34 mouse cellular contexts compared by ENCODE assay signal in the genomic region with DNA sequence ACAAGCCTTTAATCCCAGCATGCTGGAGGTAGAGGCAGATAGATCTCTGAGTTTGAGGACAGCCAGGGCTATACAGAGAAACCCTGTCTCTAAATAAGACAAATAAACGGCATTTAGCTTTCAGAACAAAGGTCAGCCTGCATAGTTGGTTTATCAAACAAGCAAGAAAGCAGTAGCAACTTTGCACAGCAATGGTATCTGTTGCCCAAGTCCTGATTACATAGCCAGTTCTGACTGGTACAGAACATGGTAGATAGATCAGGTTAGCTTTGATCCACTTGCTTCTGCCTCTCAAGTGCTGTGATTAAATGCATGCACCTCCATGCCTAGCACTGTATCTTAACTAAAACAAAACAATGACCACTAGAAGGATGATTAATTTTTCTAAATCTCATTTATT. TPM values are rescaled to one million over a fixed set of nuclear protein-coding genes. Genes with fewer than 3 reads are reported as not detected.
DNase-seq lines count a peak whose midpoint lies in the region; ATAC-seq and TF ChIP-seq lines count a peak whose summit lies in the region.
"Had no signal": no experiment of that assay in that cellular context is flagged by ENCODE, and none has a peak within 500 bp of the region (broad histone marks: within the 10 kb centered on the region; RNA-seq: fewer than 3 reads in every experiment).

No protein-coding gene starts in this region.

- H3K36me3 ChIP-seq in intestine, embryonic 15.5 days = peaks cover 11% of the 10 kb centered on the region
- no peaks in the 10 kb centered on the region; the same call in 1 of the 2 replicates for H3K36me3 ChIP-seq in intestine, embryonic 16.5 days (ENCODE audit: control insufficient read depth, insufficient read depth, low read length)
- peaks cover 13% of the 10 kb centered on the region for H3K36me3 ChIP-seq in liver, embryonic 13.5 days
- H3K36me3 ChIP-seq in liver, embryonic 15.5 days (replicated peaks) = peaks cover 18% of the 10 kb centered on the region
- H3K36me3 ChIP-seq in stomach, postnatal 0 days (ENCODE audit: control insufficient read depth, insufficient read depth, low read length) = peaks cover 6% of the 10 kb centered on the region; the same call in 1 of the 2 replicates

- intact Hi-C loops in left cerebral cortex, postnatal 36 days (cut with DNase I) = no loop called here

- no peak for TF ChIP-seq EP300 in stomach, postnatal 0 days (optimal IDR thresholded peaks at IDR 0.05)

- H3K9me3 ChIP-seq in intestine, embryonic 15.5 days = no peaks in the 10 kb centered on the region
- no peaks in the 10 kb centered on the region for H3K9me3 ChIP-seq in intestine, embryonic 16.5 days (ENCODE audit: control insufficient read depth, low read length)
- no peaks in the 10 kb centered on the region for H3K9me3 ChIP-seq in liver, embryonic 13.5 days (replicated peaks)
- H3K9me3 ChIP-seq in liver, embryonic 15.5 days (replicated peaks) = no peaks in the 10 kb centered on the region
- H3K9me3 ChIP-seq in stomach, postnatal 0 days (ENCODE audit: control insufficient read depth, low read length) = no peaks in the 10 kb centered on the region
- H3K9me3 ChIP-seq: embryonic facial prominence, embryonic 10.5 days; embryonic facial prominence, embryonic 13.5 days; forebrain, embryonic 12.5 days; forebrain, embryonic 15.5 days; G1E; hindbrain, embryonic 10.5 days; hindbrain, embryonic 13.5 days had no signal

- no peak overlapping the region for H3K9ac ChIP-seq in intestine, embryonic 15.5 days
- no peak overlapping the region for H3K9ac ChIP-seq in intestine, embryonic 16.5 days (ENCODE audit: low read depth, low read length)
- no peak overlapping the region for H3K9ac ChIP-seq in liver, embryonic 13.5 days
- no peak overlapping the region for H3K9ac ChIP-seq in liver, embryonic 15.5 days
- no peak overlapping the region for H3K9ac ChIP-seq in stomach, postnatal 0 days (ENCODE audit: low read length)
- H3K9ac ChIP-seq: embryonic facial prominence, embryonic 13.5 days; forebrain, embryonic 12.5 days; forebrain, embryonic 15.5 days; hindbrain, embryonic 13.5 days had no signal

- DNase-seq in liver, embryonic 13.5 days = no peak
- DNase-seq in stomach, postnatal 0 days (ENCODE audit: low spot score) = no peak
- DNase-seq in left cerebral cortex, postnatal 36 days (ENCODE audit: low spot score in 2 of 2) = no peak
- DNase-seq in layer of hippocampus, adult 11-12 months (ENCODE audit: low spot score) = no peak
- DNase-seq: adrenal gland, postnatal 10 days; adrenal gland, postnatal 36 days; B cell, adult 2 months; cerebellum, adult 18-20 months; cerebellum, adult 9-11 months; cerebellum, postnatal 25 days; gastrocnemius, postnatal 25 days; heart, postnatal 36 days had no signal

- 88% methylated on average over 1 of the region's 1 CpGs for WGBS in intestine, embryonic 15.5 days
- 65% methylated on average over 1 of the region's 1 CpGs for WGBS in intestine, embryonic 16.5 days
- 59% methylated on average over 1 of the region's 1 CpGs for WGBS in liver, embryonic 13.5 days (ENCODE audit: insufficient replicate concordance)
- 60% methylated on average over 1 of the region's 1 CpGs for WGBS in liver, embryonic 15.5 days (ENCODE audit: insufficient replicate concordance)
- 85% methylated on average over 1 of the region's 1 CpGs for WGBS in stomach, postnatal 0 days

- no peak for TF ChIP-seq CTCF in stomach, postnatal 0 days (IDR thresholded peaks at IDR 0.05; ENCODE audit: low read depth)

- H3K4me3 ChIP-seq in intestine, embryonic 15.5 days (replicated peaks) = no peak overlapping the region
- no peak overlapping the region for H3K4me3 ChIP-seq in intestine, embryonic 16.5 days (ENCODE audit: low read length)
- no peak overlapping the region for H3K4me3 ChIP-seq in liver, embryonic 13.5 days (replicated peaks)
- no peak overlapping the region for H3K4me3 ChIP-seq in liver, embryonic 15.5 days (replicated peaks)
- H3K4me3 ChIP-seq in stomach, postnatal 0 days (ENCODE audit: low read depth, low read length) = no peak overlapping the region
- H3K4me3 ChIP-seq: embryonic facial prominence, embryonic 10.5 days; embryonic facial prominence, embryonic 13.5 days; erythroblast, embryonic 14.5 days; forebrain, embryonic 12.5 days; forebrain, embryonic 15.5 days; hindbrain, embryonic 10.5 days; hindbrain, embryonic 13.5 days had no signal

- H3K27me3 ChIP-seq in intestine, embryonic 15.5 days (replicated peaks) = no peaks in the 10 kb centered on the region
- no peaks in the 10 kb centered on the region for H3K27me3 ChIP-seq in intestine, embryonic 16.5 days (replicated peaks; ENCODE audit: control insufficient read depth, insufficient read depth, low read length)
- H3K27me3 ChIP-seq in liver, embryonic 13.5 days = no peaks in the 10 kb centered on the region
- H3K27me3 ChIP-seq in liver, embryonic 15.5 days = no peaks in the 10 kb centered on the region
- H3K27me3 ChIP-seq in stomach, postnatal 0 days (ENCODE audit: control insufficient read depth, insufficient read depth, low read length) = no peaks in the 10 kb centered on the region
- H3K27me3 ChIP-seq: CH12.LX; embryonic facial prominence, embryonic 13.5 days; forebrain, embryonic 12.5 days; forebrain, embryonic 15.5 days; hindbrain, embryonic 13.5 days; Patski had no signal

- no peaks in the 10 kb centered on the region for H3K4me1 ChIP-seq in intestine, embryonic 15.5 days (replicated peaks)
- no peaks in the 10 kb centered on the region for H3K4me1 ChIP-seq in intestine, embryonic 16.5 days (ENCODE audit: control insufficient read depth, insufficient read depth, low read length)
- H3K4me1 ChIP-seq in liver, embryonic 13.5 days (replicated peaks) = no peaks in the 10 kb centered on the region
- H3K4me1 ChIP-seq in liver, embryonic 15.5 days (replicated peaks) = no peaks in the 10 kb centered on the region
- H3K4me1 ChIP-seq in stomach, postnatal 0 days (replicated peaks; ENCODE audit: control insufficient read depth, insufficient read depth) = no peaks in the 10 kb centered on the region
- H3K4me1 ChIP-seq: embryonic facial prominence, embryonic 10.5 days; embryonic facial prominence, embryonic 13.5 days; forebrain, embryonic 12.5 days; forebrain, embryonic 15.5 days; hindbrain, embryonic 10.5 days; hindbrain, embryonic 13.5 days had no signal

- 0 out of 2 replicates have a peak, but pooled peaks have one; percentile 39 for ATAC-seq in intestine, embryonic 15.5 days
- ATAC-seq in intestine, embryonic 16.5 days = no peak; the same call in 1 of the 2 replicates
- ATAC-seq in liver, embryonic 13.5 days (ENCODE audit: low read depth) = peak; percentile 50; the same call in 1 of the 2 replicates
- peak; percentile 47; the same call in 1 of the 2 replicates for ATAC-seq in liver, embryonic 15.5 days (ENCODE audit: insufficient read depth)
- peak; percentile 61; the same call in 1 of the 2 replicates for ATAC-seq in stomach, postnatal 0 days (ENCODE audit: low FRiP score, low TSS enrichment)
- ATAC-seq: forebrain, embryonic 15.5 days; hindbrain, embryonic 16.5 days; Patski had no signal

- H3K27ac ChIP-seq in intestine, embryonic 15.5 days = no peak overlapping the region
- H3K27ac ChIP-seq in intestine, embryonic 16.5 days (ENCODE audit: low read length) = no peak overlapping the region
- no peak overlapping the region for H3K27ac ChIP-seq in liver, embryonic 13.5 days
- H3K27ac ChIP-seq in liver, embryonic 15.5 days (replicated peaks) = no peak overlapping the region
- no peak overlapping the region for H3K27ac ChIP-seq in stomach, postnatal 0 days (replicated peaks)
- H3K27ac ChIP-seq: embryonic facial prominence, embryonic 10.5 days; embryonic facial prominence, embryonic 13.5 days; forebrain, embryonic 12.5 days; forebrain, embryonic 15.5 days; hindbrain, embryonic 10.5 days; hindbrain, embryonic 13.5 days had no signal

- no peak overlapping the region for H3K4me2 ChIP-seq in intestine, embryonic 15.5 days (replicated peaks)
- H3K4me2 ChIP-seq in intestine, embryonic 16.5 days (ENCODE audit: low read depth, low read length) = no peak overlapping the region
- no peak overlapping the region for H3K4me2 ChIP-seq in liver, embryonic 13.5 days
- H3K4me2 ChIP-seq in liver, embryonic 15.5 days = no peak overlapping the region
- no peak overlapping the region for H3K4me2 ChIP-seq in stomach, postnatal 0 days (replicated peaks; ENCODE audit: low read depth)
- H3K4me2 ChIP-seq: embryonic facial prominence, embryonic 13.5 days; forebrain, embryonic 12.5 days; forebrain, embryonic 15.5 days; heart, embryonic 11.5 days; hindbrain, embryonic 13.5 days had no signal

RNA-seq across cellular contexts. Expression of gene Depdc7, which starts 26.0 kb away (rescaled TPM):
- polyA plus RNA-seq in intestine, embryonic 15.5 days (2015; fragmentation: Nextera tagmentation; extraction: Ambion mirVana) = 32.6 and 36.2 TPM in 2 replicates
- polyA plus RNA-seq in intestine, embryonic 16.5 days (2015; fragmentation: Nextera tagmentation; extraction: Ambion mirVana) = 44.7 and 46.7 TPM in 2 replicates
- 9.8 and 13.2 TPM in 2 replicates for polyA plus RNA-seq in liver, embryonic 13.5 days (2015; fragmentation: Nextera tagmentation; extraction: Ambion mirVana)
- 12.7 and 13.0 TPM in 2 replicates for polyA plus RNA-seq in liver, embryonic 15.5 days (2015; fragmentation: Nextera tagmentation; extraction: Ambion mirVana)
- polyA plus RNA-seq in stomach, postnatal 0 days (2015; fragmentation: Nextera tagmentation; extraction: Ambion mirVana) = 7.3 and 7.4 TPM in 2 replicates
- 1 to 10 TPM in 1 of 2 experiments, under 1 TPM in 1; 0.96 to 1.7 TPM for total RNA-seq in left cerebral cortex, postnatal 36 days (2021)
- polyA plus RNA-seq: erythroblast, embryonic 14.5 days had no signal

RNA-seq across cellular contexts. Expression of gene Qser1, which starts 47.9 kb away (rescaled TPM):
- polyA plus RNA-seq in intestine, embryonic 15.5 days (2015; fragmentation: Nextera tagmentation; extraction: Ambion mirVana) = 7.3 and 8.0 TPM in 2 replicates
- polyA plus RNA-seq in intestine, embryonic 16.5 days (2015; fragmentation: Nextera tagmentation; extraction: Ambion mirVana) = 4.5 and 4.9 TPM in 2 replicates
- polyA plus RNA-seq in liver, embryonic 13.5 days (2015; fragmentation: Nextera tagmentation; extraction: Ambion mirVana) = 2.3 and 2.7 TPM in 2 replicates
- 1.6 TPM in 2 replicates for polyA plus RNA-seq in liver, embryonic 15.5 days (2015; fragmentation: Nextera tagmentation; extraction: Ambion mirVana)
- polyA plus RNA-seq in stomach, postnatal 0 days (2015; fragmentation: Nextera tagmentation; extraction: Ambion mirVana) = 2.6 and 3.1 TPM in 2 replicates
- 10 to 100 TPM in 1 of 2 experiments, 1 to 10 TPM in 1; 8.6 to 10.5 TPM for total RNA-seq in left cerebral cortex, postnatal 36 days (2021)

RNA-seq across cellular contexts. Expression of gene Pin1rt1, which starts 52.5 kb away (rescaled TPM):
- polyA plus RNA-seq in intestine, embryonic 15.5 days (2015; fragmentation: Nextera tagmentation; extraction: Ambion mirVana) = 0.14 TPM in 1 of 2 replicates, not detected in the other
- polyA plus RNA-seq in intestine, embryonic 16.5 days (2015; fragmentation: Nextera tagmentation; extraction: Ambion mirVana) = not detected in 2 replicates
- polyA plus RNA-seq in liver, embryonic 13.5 days (2015; fragmentation: Nextera tagmentation; extraction: Ambion mirVana) = not detected in 2 replicates
- not detected in 2 replicates for polyA plus RNA-seq in liver, embryonic 15.5 days (2015; fragmentation: Nextera tagmentation; extraction: Ambion mirVana)
- 0.08 TPM in 1 of 2 replicates, not detected in the other for polyA plus RNA-seq in stomach, postnatal 0 days (2015; fragmentation: Nextera tagmentation; extraction: Ambion mirVana)
- total RNA-seq in left cerebral cortex, postnatal 36 days (2021) = not detected
- total RNA-seq: adrenal gland, adult 18-20 months; adrenal gland, postnatal 10 days; adrenal gland, postnatal 36 days; CH12.LX; common myeloid progenitor, adult 5-6 weeks; G1E; gastrocnemius, adult 8-10 months; gastrocnemius, postnatal 25 days; granulocyte monocyte progenitor cell, adult 5-6 weeks; heart, adult 8-10 months; heart, postnatal 36 days had no signal
- polyA plus RNA-seq: embryonic facial prominence, embryonic 13.5 days; erythroblast, embryonic 14.5 days; forebrain, embryonic 12.5 days; G1E; heart, embryonic 11.5 days; heart, embryonic 14.5 days; heart, postnatal 0 days; hindbrain, embryonic 10.5 days; hindbrain, embryonic 13.5 days had no signal

RNA-seq across cellular contexts. Expression of gene Tcp11l1, which starts 56.7 kb away (rescaled TPM):
- polyA plus RNA-seq in intestine, embryonic 15.5 days (2015; fragmentation: Nextera tagmentation; extraction: Ambion mirVana) = 31.2 and 34.5 TPM in 2 replicates
- polyA plus RNA-seq in intestine, embryonic 16.5 days (2015; fragmentation: Nextera tagmentation; extraction: Ambion mirVana) = 21.8 and 24.5 TPM in 2 replicates
- 6.8 and 6.9 TPM in 2 replicates for polyA plus RNA-seq in liver, embryonic 13.5 days (2015; fragmentation: Nextera tagmentation; extraction: Ambion mirVana)
- 4.9 and 5.1 TPM in 2 replicates for polyA plus RNA-seq in liver, embryonic 15.5 days (2015; fragmentation: Nextera tagmentation; extraction: Ambion mirVana)
- polyA plus RNA-seq in stomach, postnatal 0 days (2015; fragmentation: Nextera tagmentation; extraction: Ambion mirVana) = 22.0 and 23.9 TPM in 2 replicates
- 10 to 100 TPM; 38.5 to 40.7 TPM for total RNA-seq in left cerebral cortex, postnatal 36 days (2021)
